Mouse (Mus musculus): ENCODE results near the gene Zfp711. TPM values are rescaled to one million over a fixed set of nuclear protein-coding genes. Genes with fewer than 3 reads are reported as not detected.

Zfp711 gene
- polyA plus RNA-seq (2017; shearing (Covaris generic)) = under 1 TPM; 0.07 to 0.16 TPM

GRCm38 (mm10) chrX:112600511-112601305 is at the start of gene Zfp711:
Zfp711 (plus strand) TSS chrX:112600526.

Other genes starting within 250 kb of the Zfp711 start
- gene Satl1, start 193.7 kb upstream of the Zfp711 start, polyA plus RNA-seq (2017; shearing (Covaris generic)) = under 1 TPM in 1 of 2 experiments, not detected in 1; 0.26 TPM
- gene 2010106E10Rik, start 105.3 kb upstream of the Zfp711 start, polyA plus RNA-seq (2017; shearing (Covaris generic)) = not detected
- not detected for gene Pof1b, start 98.1 kb downstream of the Zfp711 start, polyA plus RNA-seq (2017; shearing (Covaris generic))